Mouse (Mus musculus): ENCODE measurements around the gene Gpr180. TPM values are rescaled to one million over a fixed set of nuclear protein-coding genes. Genes with fewer than 3 reads are reported as not detected.
"Not testable (repeated sequence)": the region's sequence is repeated elsewhere in the genome, so short reads cannot be mapped to it uniquely, and the experiment has no call there.

Gpr180 gene
- total RNA-seq (2018; cell fraction: chromatin; rRNA removed) = 10 to 100 TPM in 2 of 26 experiments, 1 to 10 TPM in 20, under 1 TPM in 3, not detected in 1; 0.58 to 10.7 (median 3.5) TPM
- total RNA-seq (2018; cell fraction: cytosol; rRNA removed) = 10 to 100 TPM in 14 of 26 experiments, 1 to 10 TPM in 12; 7.0 to 13.2 (median 10.4) TPM
- 10 to 100 TPM in 4 of 26 experiments, 1 to 10 TPM in 22; 1.5 to 18.7 (median 7.1) TPM for total RNA-seq (2018; cell fraction: nucleus; rRNA removed)
- 5.3 to 18.8 TPM (median 9.8 TPM) in 3 replicates for polyA plus RNA-seq (2018)

DNA sequence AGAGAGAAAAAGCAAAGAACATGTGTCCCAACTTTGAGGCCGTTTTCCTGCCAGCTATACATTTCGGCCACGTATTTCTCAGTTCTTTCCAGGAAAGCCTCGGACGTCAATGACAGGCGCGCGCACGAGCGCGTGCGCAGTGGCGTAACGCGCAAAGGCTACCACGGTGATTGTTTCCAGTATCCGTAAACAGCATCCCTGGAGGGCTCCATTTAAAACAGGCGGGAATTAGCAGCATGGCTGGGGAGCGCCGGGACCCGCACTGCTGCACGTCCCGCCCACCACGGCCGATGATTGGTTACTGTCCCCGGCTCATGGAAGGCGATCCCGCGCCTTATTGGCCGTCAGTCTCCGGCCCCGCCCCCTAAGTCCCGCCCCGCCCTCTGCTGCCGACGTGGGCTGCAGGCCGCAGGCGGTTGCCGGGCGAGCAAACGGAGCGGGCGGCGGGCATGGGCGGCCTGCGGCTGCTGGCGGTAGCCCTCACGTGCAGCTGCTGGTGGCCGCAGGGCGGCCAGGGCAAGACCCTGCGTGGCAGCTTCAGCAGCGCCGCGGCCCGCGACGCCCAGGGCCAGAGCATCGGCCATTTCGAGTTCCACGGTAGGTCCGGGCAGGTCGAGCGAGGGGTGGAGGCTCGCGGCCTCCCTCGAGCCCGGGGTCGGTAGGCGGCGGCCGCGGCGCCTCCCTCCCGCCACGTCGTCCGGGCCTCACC lies at the start of gene Gpr180:
Gene Gpr180, plus strand, starts transcription at position 415 of the 709 bp plus-strand sequence.
- peaks cover 10% of the 10 kb centered on the region; the same call in 1 of the 2 replicates for H3K36me3 ChIP-seq (ENCODE audit: inconsistent target)
- H3K27ac ChIP-seq = no peak within 1 kb of the TSS
- 1% methylated on average over 77 of the region's 77 CpGs for WGBS (ENCODE audit: missing documents)
- H3K4me3 ChIP-seq (ENCODE audit: inconsistent target) = peak within 1 kb of the TSS; percentile 52
- H3K79me2 ChIP-seq (ENCODE audit: inconsistent target) = peaks cover 5% of the 10 kb centered on the region; the same call in 1 of the 2 replicates

- H3K79me2 ChIP-seq (ENCODE audit: inconsistent target) = no peaks in the 10 kb centered on the region
- peak overlapping the region; percentile 93 for H3K4me3 ChIP-seq (ENCODE audit: inconsistent target)
- WGBS (ENCODE audit: missing documents) = 9% methylated on average over 22 of the region's 22 CpGs
- peak overlapping the region; percentile 62 for H3K27ac ChIP-seq
- no peaks in the 10 kb centered on the region for H3K36me3 ChIP-seq (ENCODE audit: inconsistent target)
Observed at GRCm38 (mm10) chr14:118088437-118089207, 48.3 kb upstream of the Gpr180 start.

GRCm38 (mm10) chr14:118089215-118089805 lies 47.6 kb upstream of the Gpr180 start:
- H3K36me3 ChIP-seq (ENCODE audit: inconsistent target) = no peaks in the 10 kb centered on the region
- under 1% methylated on average over 42 of the region's 44 CpGs for WGBS (ENCODE audit: missing documents)
- no peaks in the 10 kb centered on the region for H3K79me2 ChIP-seq (ENCODE audit: inconsistent target)
- H3K27ac ChIP-seq = peak overlapping the region; percentile 62
- peak overlapping the region; percentile 93 for H3K4me3 ChIP-seq (ENCODE audit: inconsistent target)

GRCm38 (mm10) chr14:118089806-118090392 lies 47.1 kb upstream of the Gpr180 start:
- Histone ChIP-seq H3K79me2 (ENCODE audit: inconsistent target) (no peaks in the 10 kb centered on the region), H3K27ac (peak overlapping the region; percentile 62), H3K4me3 (ENCODE audit: inconsistent target) (peak overlapping the region; percentile 93), H3K36me3 (ENCODE audit: inconsistent target) (no peaks in the 10 kb centered on the region)
- 2% methylated on average over 18 of the region's 18 CpGs for WGBS (ENCODE audit: missing documents)

- H3K4me3 ChIP-seq (ENCODE audit: inconsistent target) = no peak overlapping the region
- no peaks in the 10 kb centered on the region for H3K36me3 ChIP-seq (ENCODE audit: inconsistent target)
Observed at GRCm38 (mm10) chr14:118098265-118098664, 38.7 kb upstream of the Gpr180 start.

DNA sequence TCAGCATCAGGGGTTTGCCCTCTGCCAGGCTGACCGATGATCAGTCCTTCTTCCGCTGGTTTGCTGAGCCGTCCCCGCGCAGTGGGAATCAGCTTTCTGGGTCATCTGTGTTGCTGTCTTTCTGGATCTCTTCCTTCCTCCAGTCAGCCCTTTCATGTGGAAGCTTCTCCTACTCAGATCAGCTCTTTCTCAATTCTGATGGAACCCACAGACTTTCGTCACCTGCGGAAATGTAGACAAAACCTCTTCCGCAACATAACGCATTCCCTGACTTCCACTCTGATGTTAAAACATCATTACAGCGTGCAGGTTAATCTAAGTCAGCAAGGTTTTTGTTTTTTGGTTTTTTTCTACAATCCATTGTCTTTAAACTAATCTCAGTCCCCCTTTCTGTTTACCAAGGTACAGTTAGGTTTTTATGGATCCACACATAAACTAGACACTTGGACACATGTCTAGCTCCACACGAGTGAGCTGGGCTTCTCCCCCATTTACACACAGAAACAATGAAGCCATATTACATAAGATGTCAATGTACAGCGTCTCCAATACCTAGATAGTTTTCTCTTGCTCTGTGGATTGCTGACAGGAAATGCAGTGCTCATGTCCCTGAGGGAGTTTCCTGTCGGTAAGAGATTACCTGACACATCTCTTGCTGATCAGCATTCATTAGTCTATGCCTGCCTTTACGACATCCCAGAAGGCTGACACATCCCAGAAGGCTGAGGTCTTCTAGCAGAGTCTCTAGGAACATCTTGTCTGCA lies 35.5 kb upstream of the Gpr180 start:
- 53% methylated on average over 14 of the region's 14 CpGs for WGBS (ENCODE audit: missing documents)
- H3K79me2 ChIP-seq (ENCODE audit: inconsistent target) = no peaks in the 10 kb centered on the region
- H3K36me3 ChIP-seq (ENCODE audit: inconsistent target) = no peaks in the 10 kb centered on the region
- no peak overlapping the region for H3K4me3 ChIP-seq (ENCODE audit: inconsistent target)
- H3K27ac ChIP-seq = no peak overlapping the region

More at GRCm38 (mm10) chr14:118098265-118098664, 38.7 kb upstream of the Gpr180 start:
- no peaks in the 10 kb centered on the region for H3K79me2 ChIP-seq (ENCODE audit: inconsistent target)
- H3K27ac ChIP-seq = no peak overlapping the region
- WGBS (ENCODE audit: missing documents) = 72% methylated on average over 2 of the region's 2 CpGs

DNA sequence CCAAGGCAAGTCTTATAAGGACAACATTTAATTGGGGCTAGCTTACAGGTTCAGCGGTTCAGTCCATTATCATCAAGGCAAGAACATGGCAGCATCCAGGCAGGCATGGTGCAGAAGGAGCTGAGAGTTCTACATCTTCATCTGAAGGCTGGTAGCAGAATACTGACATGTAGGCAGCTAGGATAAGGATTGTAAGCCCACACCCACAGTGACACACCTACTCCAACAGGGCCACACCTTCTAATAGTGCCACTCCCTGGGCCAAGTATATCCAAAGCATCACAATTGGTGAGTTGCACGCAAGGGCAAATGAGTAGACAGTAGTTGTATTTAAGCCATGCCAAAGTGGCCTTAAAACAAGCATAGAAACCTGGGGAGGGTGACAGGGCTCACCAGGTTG lies 29.5 kb upstream of the Gpr180 start:
- WGBS (ENCODE audit: missing documents) = 100% methylated on average over 2 of the region's 2 CpGs

GRCm38 (mm10) chr14:118113116-118113515 lies 23.8 kb upstream of the Gpr180 start:
- H3K27ac ChIP-seq = no peak overlapping the region
- H3K4me3 ChIP-seq (ENCODE audit: inconsistent target) = no peak overlapping the region
- 82% methylated on average over 6 of the region's 6 CpGs for WGBS (ENCODE audit: missing documents)
- peaks cover 54% of the 10 kb centered on the region for H3K36me3 ChIP-seq (ENCODE audit: inconsistent target)
- no peaks in the 10 kb centered on the region for H3K79me2 ChIP-seq (ENCODE audit: inconsistent target)

More for the DNA sequence above, 29.5 kb upstream of the Gpr180 start:
- H3K36me3 ChIP-seq (ENCODE audit: inconsistent target); H3K4me3 ChIP-seq (ENCODE audit: inconsistent target); H3K27ac ChIP-seq; H3K79me2 ChIP-seq (ENCODE audit: inconsistent target): not testable (repeated sequence)

DNA sequence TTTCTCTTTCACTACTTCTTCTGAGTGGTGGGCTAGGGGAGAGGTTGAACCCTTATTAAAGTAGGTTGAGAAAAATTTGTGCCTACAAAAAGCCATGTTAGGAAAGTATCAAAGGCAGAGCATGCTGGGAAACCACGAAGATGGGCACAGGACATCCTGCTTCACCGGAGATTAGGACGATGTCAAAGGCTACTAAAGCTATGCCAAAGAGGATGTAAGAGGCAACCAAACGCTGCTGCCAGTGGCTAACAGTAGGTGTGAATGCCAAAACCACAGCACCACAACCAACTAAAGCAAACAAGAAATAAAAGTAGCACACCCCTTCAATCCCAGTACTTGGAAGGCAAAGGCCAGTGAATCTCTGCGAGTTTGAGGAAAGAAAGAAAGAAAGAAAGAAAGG lies 12.8 kb upstream of the Gpr180 start:
- Histone ChIP-seq H3K79me2 (ENCODE audit: inconsistent target) (peaks cover 8% of the 10 kb centered on the region; the same call in 1 of the 2 replicates), H3K27ac (no peak overlapping the region), H3K36me3 (ENCODE audit: inconsistent target) (peaks cover 76% of the 10 kb centered on the region), H3K4me3 (ENCODE audit: inconsistent target) (no peak overlapping the region)
- 38% methylated on average over 5 of the region's 5 CpGs for WGBS (ENCODE audit: missing documents)

- no peak overlapping the region for H3K27ac ChIP-seq
- WGBS (ENCODE audit: missing documents) = 96% methylated on average over 4 of the region's 4 CpGs
- H3K36me3 ChIP-seq (ENCODE audit: inconsistent target) = peaks cover 73% of the 10 kb centered on the region
Observed at GRCm38 (mm10) chr14:118124771-118125170, 12.2 kb upstream of the Gpr180 start.

DNA sequence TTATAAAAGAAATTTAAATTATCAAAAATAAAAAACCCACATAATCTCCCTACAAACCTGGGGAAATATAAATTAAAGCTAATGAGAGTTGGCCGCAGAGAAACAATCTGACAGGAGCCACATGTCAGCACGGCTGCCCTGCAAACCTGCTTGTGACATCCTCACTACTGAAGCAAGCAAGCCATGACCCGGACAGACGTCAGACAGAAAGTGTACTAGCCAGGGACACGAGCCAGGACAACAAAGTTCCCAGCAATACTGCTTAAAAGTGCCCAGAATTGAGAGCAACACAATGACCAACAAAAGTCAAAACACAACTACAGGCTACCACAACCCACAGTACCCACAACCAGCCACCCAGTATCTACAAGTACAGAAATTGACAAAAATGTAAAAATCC lies 10.7 kb upstream of the Gpr180 start:
- no peak overlapping the region for H3K27ac ChIP-seq
- no peak overlapping the region for H3K4me3 ChIP-seq (ENCODE audit: inconsistent target)
- 90% methylated on average over 5 of the region's 5 CpGs for WGBS (ENCODE audit: missing documents)
- H3K36me3 ChIP-seq (ENCODE audit: inconsistent target) = peaks cover 63% of the 10 kb centered on the region
- H3K79me2 ChIP-seq (ENCODE audit: inconsistent target) = peaks cover 9% of the 10 kb centered on the region; the same call in 1 of the 2 replicates

More at GRCm38 (mm10) chr14:118124771-118125170, 12.2 kb upstream of the Gpr180 start:
- Histone ChIP-seq H3K4me3 (ENCODE audit: inconsistent target) (no peak overlapping the region), H3K79me2 (ENCODE audit: inconsistent target) (peaks cover 8% of the 10 kb centered on the region; the same call in 1 of the 2 replicates)

- H3K27ac ChIP-seq = no peak overlapping the region
- H3K79me2 ChIP-seq (ENCODE audit: inconsistent target) = peaks cover 12% of the 10 kb centered on the region; the same call in 1 of the 2 replicates
- peak overlapping the region; percentile 99; the same call in 1 of the 2 replicates for H3K4me3 ChIP-seq (ENCODE audit: inconsistent target)
- WGBS (ENCODE audit: missing documents) = 76% methylated on average over 7 of the region's 7 CpGs
- peaks cover 32% of the 10 kb centered on the region for H3K36me3 ChIP-seq (ENCODE audit: inconsistent target)
Observed at GRCm38 (mm10) chr14:118131472-118131871, 5.5 kb upstream of the Gpr180 start.

- 14% methylated on average over 21 of the region's 21 CpGs for WGBS (ENCODE audit: missing documents)
- H3K4me3 ChIP-seq (ENCODE audit: inconsistent target) = peak overlapping the region; percentile 99
Observed at GRCm38 (mm10) chr14:118131931-118132641, 4.9 kb upstream of the Gpr180 start.

More at GRCm38 (mm10) chr14:118131931-118132641, 4.9 kb upstream of the Gpr180 start:
- peaks cover 27% of the 10 kb centered on the region for H3K36me3 ChIP-seq (ENCODE audit: inconsistent target)
- H3K79me2 ChIP-seq (ENCODE audit: inconsistent target) = peaks cover 12% of the 10 kb centered on the region; the same call in 1 of the 2 replicates
- H3K27ac ChIP-seq = peak overlapping the region; percentile 32

Measured in macrophage (primary cell).